Mouse (Mus musculus) urinary bladder, postnatal 10 days (tissue): Measurements from ENCODE around the gene Hist2h3c2.
"Not testable (repeated sequence)": the region's sequence is repeated elsewhere in the genome, so short reads cannot be mapped to it uniquely, and the experiment has no call there.

Source experiments
- DNase-seq: peaks from one replicate; pipeline ENCODE4 v3.0.0; 2022; ENCODE audit warnings: low spot score

Gene Hist2h3c2

DNA sequence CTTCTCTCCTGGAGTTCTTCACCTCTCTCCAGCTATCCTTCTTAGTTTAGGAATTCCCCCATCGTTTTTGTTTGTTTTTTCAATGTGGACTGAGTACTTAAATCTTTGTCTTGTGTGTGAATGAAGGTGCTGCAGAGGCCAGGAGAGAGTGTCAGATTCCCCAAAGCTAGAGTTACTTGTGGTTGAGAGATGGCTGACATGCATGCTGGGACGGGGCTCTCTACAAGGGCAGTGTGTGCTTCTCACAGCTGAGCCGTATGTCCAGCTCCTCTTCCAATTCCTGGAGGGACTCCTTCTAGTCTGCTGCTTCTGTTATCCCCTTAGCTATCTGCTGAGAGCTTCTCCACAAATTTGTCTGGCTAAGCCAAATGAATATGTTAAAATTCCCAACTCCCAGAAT lies 3.1 kb downstream of the Hist2h3c2 start:
- no peak for DNase-seq

DNA sequence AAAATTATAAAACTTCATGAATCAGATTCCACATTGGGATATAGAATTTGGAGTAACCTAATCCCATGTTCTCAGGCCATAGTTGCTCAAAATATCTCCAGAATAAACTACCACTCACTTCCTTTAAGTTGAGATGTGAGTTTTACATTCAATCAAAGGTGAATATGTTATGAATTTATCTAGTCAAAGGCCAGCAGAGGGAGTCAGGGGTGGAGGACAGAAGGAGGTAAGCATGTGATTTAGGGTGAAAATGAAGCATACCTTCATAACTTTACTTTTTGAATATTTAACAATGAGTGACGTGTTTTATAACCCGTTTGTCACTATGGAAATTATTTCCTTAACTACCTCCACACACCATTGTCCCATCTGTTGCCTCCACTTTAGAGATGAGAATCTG lies 4.0 kb downstream of the Hist2h3c2 start:
- no peak for DNase-seq

DNA sequence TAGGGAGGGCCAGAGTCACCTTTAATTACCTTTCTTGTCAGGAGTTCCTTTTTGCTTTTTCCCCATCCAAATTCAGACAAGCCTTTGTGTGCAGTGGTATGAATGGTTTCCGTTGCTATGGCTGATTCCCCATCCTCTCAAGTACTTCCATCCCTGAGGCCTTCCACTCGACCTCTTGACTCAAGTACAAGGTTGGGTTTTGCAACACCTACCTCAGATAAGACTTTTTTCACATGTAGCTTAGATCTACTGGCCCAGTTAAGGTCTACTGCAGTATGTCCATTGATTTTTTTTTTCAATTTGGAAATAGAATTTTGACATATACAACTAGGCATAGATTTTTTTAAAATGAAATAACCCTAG lies 7.2 kb downstream of the Hist2h3c2 start:
- no peak for DNase-seq

DNA sequence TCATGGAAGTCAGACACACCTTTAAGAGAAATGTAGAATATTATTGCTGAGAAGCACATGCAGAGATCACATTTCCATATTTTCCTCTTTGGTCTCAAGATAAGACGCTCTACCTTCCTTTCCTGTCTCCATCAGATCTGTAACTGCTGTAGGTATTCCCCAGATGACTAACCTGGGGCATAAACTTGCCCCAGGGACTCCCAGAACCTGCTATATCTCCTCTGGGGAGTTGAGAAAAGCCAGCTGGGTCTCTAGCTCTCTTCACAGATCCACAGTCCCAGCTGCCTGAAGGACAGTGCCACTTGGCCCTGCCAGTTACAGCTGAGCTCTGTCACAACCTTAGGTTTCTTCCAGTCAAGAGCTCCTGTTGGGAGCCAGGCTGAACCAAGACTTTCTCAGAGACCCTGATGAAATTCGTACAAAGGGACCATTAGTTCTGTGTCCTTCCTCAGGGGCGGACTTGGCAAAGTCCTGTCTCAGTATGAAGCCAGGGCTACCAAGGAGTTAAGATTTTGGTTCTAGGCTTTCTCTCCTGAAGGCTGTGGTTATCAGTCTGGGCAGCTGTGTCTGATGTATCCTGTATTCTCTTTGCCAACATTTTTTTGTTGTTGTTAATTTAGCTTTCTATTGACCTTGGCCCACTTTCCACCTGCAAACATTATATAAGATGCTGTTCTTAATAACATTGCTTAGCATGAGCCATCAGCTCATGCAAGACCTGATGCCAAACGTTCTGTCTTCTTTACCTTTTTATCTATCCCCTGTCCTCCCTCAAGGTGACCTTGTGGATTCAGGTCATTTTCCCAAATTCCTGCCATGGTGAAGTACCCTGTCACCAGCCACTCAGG lies 7.8 kb downstream of the Hist2h3c2 start:
- no peak for DNase-seq

DNA sequence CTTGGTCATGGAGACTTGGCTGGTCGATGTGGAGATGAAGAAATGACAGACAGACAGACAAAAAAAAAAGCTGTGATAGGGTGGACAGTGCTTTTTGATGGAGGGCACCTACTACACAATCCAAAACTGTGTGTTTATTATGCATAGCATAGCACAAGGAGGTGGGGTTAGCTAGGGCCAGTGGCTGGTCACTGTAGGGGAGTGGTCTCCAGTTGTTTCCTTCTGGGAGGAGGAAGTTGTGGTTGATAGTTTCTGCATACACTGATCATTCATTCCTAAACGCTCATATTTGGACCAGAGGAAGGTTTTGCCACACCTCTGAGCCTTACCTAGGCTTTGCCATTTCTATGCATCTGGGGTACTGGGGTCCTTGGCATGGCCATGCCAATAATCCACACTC lies 8.5 kb downstream of the Hist2h3c2 start:
- no peak for DNase-seq

DNA sequence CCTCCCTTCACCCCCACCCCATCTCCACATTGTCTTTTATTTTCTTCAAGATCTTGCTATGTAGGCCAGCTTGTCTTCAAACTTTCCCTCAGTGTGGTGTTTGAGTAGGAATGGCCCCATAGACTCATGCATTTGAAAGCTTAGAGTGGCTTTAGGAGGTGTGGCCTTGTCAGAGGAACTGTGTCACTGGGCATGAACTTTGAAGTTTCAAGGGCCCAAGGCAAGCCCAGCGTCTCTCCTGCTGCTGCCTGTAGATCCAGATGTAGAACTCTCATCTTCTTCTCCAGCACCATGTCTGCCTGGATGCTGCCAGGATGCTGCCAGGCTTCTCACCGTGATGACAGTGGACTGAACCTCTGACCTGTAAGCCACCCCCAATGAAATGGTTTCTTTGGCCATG lies 10.1 kb downstream of the Hist2h3c2 start:
- no peak for DNase-seq

DNA sequence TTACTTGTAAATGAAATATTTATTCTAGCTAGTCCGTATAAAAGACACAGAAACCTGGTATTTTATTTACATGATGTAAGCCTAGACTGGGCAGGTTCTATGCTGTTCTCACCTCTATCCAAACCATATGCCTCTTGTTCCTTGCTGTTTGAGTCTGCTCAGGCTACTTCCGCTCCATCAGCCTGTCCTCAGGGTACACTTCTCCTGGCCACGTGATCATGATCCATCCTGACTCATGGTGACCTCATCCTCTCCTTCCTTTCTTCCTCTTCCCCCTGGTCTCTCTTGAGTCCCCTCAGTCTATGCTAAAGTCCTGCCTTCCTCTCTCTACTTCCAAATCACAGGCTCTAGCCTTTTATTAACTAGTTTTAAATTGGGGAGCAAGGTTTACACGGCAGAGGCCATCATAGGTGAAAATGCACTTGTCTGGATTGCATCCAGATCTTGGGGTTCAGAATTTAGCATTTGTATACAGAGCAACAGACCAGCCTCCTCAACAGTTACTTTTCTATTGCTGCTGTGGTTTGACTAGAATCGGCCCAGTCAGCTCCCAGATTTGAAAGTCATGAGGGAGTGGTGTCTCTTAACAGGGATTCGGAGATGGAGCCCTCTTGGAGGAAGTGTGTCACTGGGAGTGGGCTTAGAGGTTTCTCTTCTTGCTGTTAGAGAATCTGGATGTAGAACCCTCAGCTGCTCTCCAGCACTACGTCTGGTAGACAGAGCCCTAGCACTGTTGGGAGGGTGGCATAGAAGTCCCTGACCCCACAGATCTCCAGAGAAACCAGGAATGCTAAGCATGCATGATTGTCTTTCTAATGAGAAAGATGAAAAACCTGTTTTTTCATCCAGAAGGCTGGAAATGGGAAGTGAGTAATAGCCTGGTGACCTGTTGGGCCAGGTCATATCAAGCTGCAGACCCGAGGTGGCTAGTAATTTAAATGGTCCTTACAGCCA lies 12.0 kb downstream of the Hist2h3c2 start:
- DNase-seq: no peak

DNA sequence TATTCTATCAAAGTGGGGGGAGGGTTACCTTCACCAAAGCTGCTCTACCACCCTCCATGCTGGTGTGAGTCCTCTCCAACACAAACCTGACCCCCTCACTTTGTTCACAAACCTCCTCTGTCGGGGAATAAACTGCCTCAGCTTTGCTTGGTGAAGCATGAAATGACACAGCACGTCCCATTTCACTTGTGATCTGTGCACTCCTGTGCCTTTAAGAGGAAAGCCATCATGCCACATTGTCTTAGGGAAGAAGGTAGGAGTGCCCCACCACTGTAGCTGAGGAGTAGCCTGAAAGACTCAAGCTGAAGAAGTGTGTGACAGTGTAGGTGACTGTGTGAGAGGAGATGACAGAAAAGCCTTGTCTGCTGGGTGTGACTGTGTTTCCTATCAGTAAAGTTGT lies 13.5 kb downstream of the Hist2h3c2 start:
- DNase-seq: no peak

DNA sequence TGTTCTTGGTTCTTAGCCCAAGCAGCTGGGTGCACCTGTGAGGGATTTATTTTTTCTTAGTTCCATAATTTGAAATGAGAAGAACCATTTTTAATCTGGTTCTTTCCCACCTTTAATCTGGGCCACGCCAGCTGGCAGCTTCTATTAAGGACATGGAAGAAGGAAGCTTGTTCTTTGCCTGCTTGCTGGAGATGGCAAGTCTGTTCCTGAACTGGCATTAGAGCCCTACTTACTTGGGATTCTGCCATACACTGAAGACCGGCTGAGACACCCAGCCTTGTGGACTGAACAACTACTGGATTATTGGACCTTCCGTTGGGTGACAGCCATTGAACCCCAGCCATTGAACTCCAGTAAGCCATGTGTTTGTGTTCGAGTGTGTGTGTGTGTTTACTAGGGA lies 16.2 kb downstream of the Hist2h3c2 start:
- DNase-seq: no peak

DNA sequence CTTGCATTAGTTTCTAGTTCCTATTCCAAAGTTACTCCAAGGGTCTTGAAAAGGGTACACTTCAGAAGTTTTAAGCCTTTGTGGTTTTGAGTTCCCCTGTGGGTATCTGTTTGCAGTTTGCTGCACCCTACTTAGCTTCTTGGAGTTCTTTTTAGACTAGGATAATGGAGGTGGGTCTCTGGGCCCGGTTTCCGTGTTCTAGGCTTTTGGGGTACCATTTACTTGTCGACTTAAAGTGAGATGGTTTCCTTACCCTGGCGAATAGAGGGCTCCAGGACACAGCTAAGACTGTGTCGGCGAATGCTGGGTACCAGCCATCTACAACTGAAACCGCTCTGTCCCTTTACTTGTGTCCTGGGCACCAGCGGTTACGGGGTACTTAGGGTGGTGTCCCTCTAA lies 17.3 kb downstream of the Hist2h3c2 start:
- no peak for DNase-seq

DNA sequence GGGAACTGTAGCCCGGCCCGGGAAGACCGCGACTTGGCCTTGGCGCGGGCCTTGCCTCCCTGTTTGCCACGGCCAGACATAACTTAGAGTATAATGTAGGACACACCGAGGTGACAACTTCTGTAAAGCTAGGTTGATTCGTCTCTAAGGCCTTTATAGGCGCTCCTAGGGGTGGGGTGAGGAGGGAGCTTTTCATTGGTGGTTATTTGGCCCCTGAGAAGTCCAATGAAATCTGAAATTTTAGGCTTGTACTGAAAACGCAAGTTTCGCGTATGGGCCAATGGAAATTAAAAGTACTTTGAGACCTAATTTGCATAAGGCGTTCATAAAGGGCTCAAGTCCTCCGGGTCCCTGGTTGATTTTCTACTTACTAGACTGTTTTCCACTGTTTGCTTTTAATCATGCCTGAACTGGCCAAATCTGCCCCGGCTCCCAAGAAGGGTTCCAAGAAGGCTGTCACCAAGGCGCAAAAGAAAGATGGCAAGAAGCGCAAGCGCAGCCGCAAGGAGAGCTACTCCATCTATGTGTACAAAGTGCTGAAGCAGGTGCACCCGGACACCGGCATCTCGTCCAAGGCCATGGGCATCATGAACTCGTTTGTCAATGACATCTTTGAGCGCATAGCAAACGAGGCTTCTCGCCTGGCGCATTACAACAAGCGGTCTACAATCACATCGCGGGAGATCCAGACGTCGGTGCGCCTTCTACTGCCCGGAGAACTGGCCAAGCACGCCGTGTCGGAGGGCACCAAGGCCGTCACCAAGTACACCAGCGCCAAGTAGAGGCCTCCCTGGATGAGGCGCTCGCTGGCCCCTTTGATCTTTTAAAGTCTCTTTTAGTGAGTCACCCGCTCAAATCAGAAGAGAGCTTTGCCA lies 17.9 kb downstream of the Hist2h3c2 start, which contains the start of the genes Hist2h2ac and Hist2h2be:
Gene Hist2h2ac (minus strand): TSS at position 116 of the 875 bp plus-strand sequence.
Gene Hist2h2be (plus strand): TSS at position 355 of the 875 bp plus-strand sequence.
- peak; percentile 17 for DNase-seq

DNA sequence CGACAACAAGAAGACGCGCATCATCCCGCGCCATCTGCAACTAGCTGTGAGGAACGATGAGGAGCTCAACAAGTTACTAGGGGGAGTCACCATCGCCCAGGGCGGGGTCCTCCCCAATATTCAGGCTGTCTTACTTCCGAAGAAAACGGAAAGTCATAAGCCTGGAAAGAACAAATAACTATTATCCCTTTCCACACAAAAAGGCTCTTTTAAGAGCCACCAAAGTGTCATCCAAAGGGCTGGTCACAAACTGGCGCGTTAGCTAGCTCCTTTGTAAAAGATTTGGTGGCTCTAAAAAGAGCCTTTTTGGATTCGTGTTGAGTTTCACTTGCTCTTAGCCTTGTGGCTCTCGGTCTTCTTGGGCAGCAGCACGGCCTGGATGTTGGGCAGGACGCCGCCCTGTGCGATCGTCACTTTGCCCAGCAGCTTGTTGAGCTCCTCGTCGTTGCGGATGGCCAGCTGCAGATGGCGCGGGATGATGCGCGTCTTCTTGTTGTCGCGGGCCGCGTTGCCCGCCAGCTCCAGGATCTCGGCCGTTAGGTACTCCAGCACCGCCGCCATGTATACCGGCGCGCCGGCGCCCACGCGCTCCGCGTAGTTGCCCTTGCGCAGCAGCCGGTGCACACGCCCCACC lies 18.7 kb downstream of the Hist2h3c2 start:
- not testable (repeated sequence) for DNase-seq

DNA sequence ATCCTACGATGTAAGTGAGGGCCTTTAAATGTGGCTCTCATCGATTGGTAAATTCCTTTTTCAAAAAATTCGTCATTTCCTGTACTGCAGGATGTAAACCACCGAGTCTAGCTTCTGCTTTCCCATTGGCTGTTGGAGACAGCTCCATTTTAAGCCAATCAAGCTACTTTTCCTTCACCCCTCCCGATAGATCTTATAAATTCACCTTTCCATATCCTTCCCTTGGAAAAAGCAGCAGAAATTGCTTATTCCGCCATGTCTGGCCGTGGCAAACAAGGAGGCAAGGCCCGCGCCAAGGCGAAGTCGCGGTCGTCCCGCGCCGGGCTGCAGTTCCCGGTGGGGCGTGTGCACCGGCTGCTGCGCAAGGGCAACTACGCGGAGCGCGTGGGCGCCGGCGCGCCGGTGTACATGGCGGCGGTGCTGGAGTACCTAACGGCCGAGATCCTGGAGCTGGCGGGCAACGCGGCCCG lies 19.2 kb downstream of the Hist2h3c2 start, which contains the start of the genes Bola1 and Hist2h2ab:
Gene Bola1 (minus strand): TSS at position 49 of the 470 bp plus-strand sequence.
Gene Hist2h2ab (plus strand): TSS at position 205 of the 470 bp plus-strand sequence.
- peak; percentile 17 for DNase-seq

DNA sequence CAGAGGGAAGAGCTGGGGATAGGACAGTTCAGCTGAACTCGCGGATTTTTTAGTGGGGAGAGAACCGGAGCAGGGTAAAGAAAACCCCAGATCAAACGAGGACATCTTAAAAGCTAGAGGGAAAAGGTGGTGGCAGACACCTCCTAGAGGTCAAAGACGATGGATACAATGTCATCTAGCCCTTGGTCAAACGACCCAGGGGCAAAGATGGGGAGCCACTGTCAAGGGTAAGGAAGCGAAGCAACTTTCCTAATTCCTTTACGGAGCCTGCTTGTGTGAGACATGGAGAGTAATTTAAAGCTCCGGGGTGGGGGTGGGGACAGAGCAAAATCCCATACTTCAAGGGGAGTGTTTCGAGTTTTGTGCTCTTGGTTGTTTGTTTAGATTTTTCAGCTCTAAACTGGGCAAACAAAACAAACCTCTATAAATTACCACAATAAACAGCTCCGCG lies 19.7 kb downstream of the Hist2h3c2 start:
- no peak for DNase-seq

DNA sequence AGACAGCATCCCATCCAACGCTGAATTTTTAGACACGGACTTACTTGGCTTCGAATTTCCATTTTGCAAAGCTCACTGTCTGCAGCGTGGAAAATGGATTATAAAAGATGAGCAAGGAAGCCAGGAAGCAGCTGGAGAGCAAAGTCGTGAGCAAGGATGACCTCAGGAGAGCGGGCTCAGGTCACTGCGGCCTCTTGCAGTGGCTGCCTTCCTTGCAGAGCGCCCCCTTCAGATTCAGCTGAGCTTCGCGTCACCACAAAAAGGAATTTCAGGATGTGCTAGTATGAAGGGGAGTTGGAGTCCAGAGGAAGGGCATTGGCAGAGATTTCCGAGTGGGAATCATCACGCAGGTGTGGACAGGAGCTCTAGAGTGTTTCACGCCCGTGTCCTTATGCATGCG lies 29.7 kb downstream of the Hist2h3c2 start:
- DNase-seq: no peak

DNA sequence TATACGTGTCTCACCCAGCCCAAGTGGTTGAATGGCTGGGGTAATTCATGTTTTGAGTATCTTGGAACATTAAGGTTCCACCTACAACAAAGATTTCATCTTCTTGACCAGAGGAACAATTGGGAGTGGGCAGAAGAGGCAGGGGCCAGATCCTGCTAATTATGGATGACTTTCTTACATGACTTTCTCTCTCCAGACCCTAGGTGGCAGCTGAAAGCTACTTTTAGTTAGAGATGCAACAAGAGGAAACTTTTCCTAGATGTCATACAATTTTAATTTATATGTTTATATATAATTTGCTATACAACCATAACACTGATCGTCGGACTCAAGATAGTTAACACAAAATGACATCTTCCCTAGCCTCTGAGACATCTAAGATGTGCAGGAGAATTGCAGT lies 31.1 kb downstream of the Hist2h3c2 start:
- no peak for DNase-seq

DNA sequence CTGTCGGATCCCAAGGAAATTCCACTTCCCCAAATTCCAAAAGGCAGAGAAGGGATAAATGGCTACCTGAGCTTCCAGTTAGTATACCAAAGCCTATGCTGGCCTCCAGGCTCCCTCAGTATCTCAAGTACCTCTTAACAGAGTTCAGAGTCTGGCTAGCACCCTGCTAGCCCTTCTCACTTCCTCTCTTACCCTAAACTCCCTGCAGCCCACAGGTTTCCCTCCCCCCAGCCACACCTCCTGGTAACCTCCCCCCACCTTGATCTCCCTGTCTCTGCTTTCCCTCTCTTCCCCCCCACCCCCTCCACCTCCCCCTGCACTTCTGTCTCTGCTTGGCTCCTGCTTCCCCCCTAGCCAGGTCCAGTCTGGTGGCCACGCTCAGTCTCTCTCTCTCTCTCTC lies 39.2 kb downstream of the Hist2h3c2 start:
- no peak for DNase-seq

DNA sequence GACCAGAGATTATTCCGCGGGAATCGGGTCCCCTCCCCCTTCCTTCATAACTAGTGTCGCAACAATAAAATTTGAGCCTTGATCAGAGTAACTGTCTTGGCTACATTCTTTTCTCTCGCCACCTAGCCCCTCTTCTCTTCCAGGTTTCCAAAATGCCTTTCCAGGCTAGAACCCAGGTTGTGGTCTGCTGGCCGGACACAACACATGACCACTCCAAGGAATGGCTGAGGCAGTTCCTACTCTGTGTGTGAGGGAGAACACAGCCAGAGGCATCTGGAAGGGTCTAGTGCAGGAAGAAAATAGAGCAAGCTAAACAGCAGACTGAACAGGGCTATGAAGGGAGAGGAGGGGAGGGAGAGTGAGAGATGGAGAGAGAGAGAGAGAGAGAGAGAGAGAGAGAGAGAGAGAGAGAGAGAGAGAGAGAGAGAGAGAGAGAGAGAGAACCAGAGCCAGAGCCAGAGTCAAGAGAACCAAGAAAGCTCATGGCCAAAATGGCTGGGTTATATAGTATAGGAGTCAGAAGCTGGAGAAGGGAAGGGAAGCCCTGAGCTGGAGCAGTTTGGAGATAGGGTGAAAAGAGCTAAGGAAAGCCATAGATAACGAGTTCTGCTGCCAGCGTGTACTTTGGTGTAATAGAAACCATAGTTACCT lies 40.2 kb downstream of the Hist2h3c2 start:
- not testable (repeated sequence) for DNase-seq

DNA sequence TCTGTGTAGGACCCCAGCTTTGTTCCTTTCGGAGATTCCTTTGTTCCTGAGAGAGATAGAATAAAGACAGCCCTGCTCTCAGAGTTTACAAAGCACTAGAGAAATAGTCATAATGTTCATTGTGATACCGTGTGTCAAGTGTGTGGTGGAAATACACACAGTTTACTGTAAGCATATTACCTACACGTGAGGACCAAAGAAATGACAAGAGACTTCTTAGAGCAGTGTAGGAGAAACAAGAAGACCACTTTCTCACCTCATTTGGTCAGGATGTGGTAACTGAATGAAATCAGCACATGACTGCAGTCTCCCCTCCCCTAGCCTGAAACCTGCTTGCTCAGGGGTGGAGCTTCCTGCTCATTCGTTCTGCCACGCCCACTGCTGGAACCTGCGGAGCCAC lies 40.7 kb downstream of the Hist2h3c2 start:
- no peak for DNase-seq

DNA sequence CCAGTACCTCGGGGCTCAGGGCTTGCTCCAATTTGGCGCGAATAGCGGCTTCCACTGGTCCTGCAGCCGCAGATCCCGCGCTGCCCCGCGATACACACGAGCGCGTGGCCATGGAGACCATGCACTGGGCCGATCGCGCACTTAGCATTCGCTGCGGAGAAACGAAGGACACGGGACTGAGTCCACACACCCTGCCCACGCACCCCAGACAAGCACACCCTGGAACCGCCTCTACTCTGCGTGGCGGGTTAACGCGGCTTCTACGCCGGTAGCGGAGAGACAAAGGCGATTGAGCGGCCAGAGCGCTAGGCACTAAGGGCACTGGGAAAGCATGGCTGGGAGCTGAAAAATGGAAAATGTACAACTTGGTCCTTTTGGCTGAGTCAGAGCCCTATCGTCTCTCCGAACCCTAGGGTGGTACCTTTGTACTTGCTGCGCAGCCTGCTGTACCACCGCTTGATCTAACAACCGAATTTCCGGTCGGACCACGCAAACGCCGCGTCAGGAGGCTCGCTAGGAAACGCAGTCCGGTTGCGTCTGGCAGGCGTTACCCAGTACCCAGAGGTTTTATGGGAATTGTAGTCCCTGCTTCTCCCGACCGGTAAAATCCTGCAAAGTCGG lies 41.7 kb downstream of the Hist2h3c2 start:
- peak; percentile 52 for DNase-seq
